In the genomic region with DNA sequence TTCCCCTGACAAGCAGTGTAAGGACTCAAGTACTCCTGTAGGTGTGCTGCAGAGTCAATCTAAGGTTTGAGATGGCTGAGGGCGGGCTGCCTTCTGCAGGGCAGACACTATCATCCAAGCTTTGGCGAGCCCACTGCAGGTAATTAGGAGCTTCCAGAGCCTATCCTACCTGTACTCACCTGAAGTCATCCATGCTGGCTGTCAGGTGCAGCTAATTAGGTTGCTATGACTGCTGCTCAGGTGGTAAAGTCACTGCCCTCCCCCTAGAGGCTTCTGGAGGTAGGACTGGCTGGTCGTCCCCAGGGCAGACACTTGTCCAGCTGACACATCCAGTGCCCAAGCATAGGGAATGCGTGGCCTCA, we compare ENCODE assay signal across 8 mouse cellular contexts. TPM values are rescaled to one million over a fixed set of nuclear protein-coding genes. Genes with fewer than 3 reads are reported as not detected.
DNase-seq lines count a peak whose midpoint lies in the region; ATAC-seq and TF ChIP-seq lines count a peak whose summit lies in the region.
"Had no signal": no experiment of that assay in that cellular context is flagged by ENCODE, and none has a peak within 500 bp of the region (broad histone marks: within the 10 kb centered on the region; RNA-seq: fewer than 3 reads in every experiment).

No protein-coding gene starts in this region.

- H3K9ac ChIP-seq in heart, postnatal 0 days (replicated peaks; ENCODE audit: low read depth, low read length), result no peak overlapping the region

- no peaks in the 10 kb centered on the region for H3K9me3 ChIP-seq in heart, postnatal 0 days (replicated peaks; ENCODE audit: control insufficient read depth, low read length)
- H3K9me3 ChIP-seq in midbrain, embryonic 10.5 days (replicated peaks), result no peaks in the 10 kb centered on the region

- peaks cover 48% of the 10 kb centered on the region for H3K36me3 ChIP-seq in heart, postnatal 0 days (replicated peaks; ENCODE audit: control insufficient read depth, insufficient read depth, low read length)
- peaks cover 58% of the 10 kb centered on the region for H3K36me3 ChIP-seq in midbrain, embryonic 10.5 days

- DNase-seq in 3T3-L1 (ENCODE audit: low read depth, low spot score) (peak; percentile 66), A20 (ENCODE audit: low read depth, low spot score) (peak; percentile 67)
- peak; percentile 58 to 69 for DNase-seq in cerebellum, postnatal 10 days
- DNase-seq in heart, postnatal 0 days (ENCODE audit: low spot score), result peak; percentile 34
- peak; percentile 66 to 77 for DNase-seq in kidney, postnatal 4 days
- DNase-seq in midbrain, embryonic 10.5 days (ENCODE audit: low spot score), result peak; percentile 57
- DNase-seq in thymus, postnatal 36 days, result peak; percentile 51 to 54

- no peak for TF ChIP-seq EP300 in heart, postnatal 0 days (IDR thresholded peaks at IDR 0.05; ENCODE audit: low read depth)

- H3K27ac ChIP-seq in heart, postnatal 0 days (ENCODE audit: low read depth), result 0 out of 2 replicates have a peak overlapping the region, but pooled peaks have one; percentile 7
- peak overlapping the region; percentile 29; the same call in 1 of the 2 replicates for H3K27ac ChIP-seq in midbrain, embryonic 10.5 days (replicated peaks)

- WGBS in heart, postnatal 0 days, result 52% methylated on average over 4 of the region's 4 CpGs
- WGBS in midbrain, embryonic 10.5 days, result 56% methylated on average over 4 of the region's 4 CpGs

- H3K27me3 ChIP-seq in heart, postnatal 0 days (ENCODE audit: control insufficient read depth, insufficient read depth, low read length), result peaks cover 26% of the 10 kb centered on the region
- peaks cover 28% of the 10 kb centered on the region for H3K27me3 ChIP-seq in midbrain, embryonic 10.5 days (ENCODE audit: low read depth, poor library complexity, severe bottlenecking)

- peak; percentile 39 for ATAC-seq in heart, postnatal 0 days (ENCODE audit: insufficient read depth, low read depth)

- H3K4me3 ChIP-seq in heart, postnatal 0 days (ENCODE audit: low read depth, low read length), result no peak overlapping the region
- no peak overlapping the region for H3K4me3 ChIP-seq in midbrain, embryonic 10.5 days

- H3K4me1 ChIP-seq in heart, postnatal 0 days (ENCODE audit: control insufficient read depth, insufficient read depth), result no peaks in the 10 kb centered on the region
- peaks cover 45% of the 10 kb centered on the region for H3K4me1 ChIP-seq in midbrain, embryonic 10.5 days

- TF ChIP-seq CTCF in heart, postnatal 0 days (IDR thresholded peaks at IDR 0.05; ENCODE audit: low read depth), result peak; percentile 41

- no peak overlapping the region for H3K4me2 ChIP-seq in heart, postnatal 0 days (ENCODE audit: low read depth, low read length)

RNA-seq across cellular contexts. Expression of a gene that starts 28.5 kb away (rescaled TPM):
- total RNA-seq in heart, postnatal 0 days (2014; rRNA removed; ENCODE audit: low replicate concordance), result 38.4 and 59.5 TPM in 2 replicates
- polyA plus RNA-seq in heart, postnatal 0 days (2015; fragmentation: Nextera tagmentation; extraction: Ambion mirVana), result 2.6 and 2.7 TPM in 2 replicates
- 14.9 and 17.2 TPM in 2 replicates for polyA plus RNA-seq in midbrain, embryonic 10.5 days (2016; fragmentation: Nextera tagmentation; extraction: Ambion mirVana)

RNA-seq across cellular contexts. Expression of a gene that starts 32.0 kb away (rescaled TPM):
- 53.5 and 90.6 TPM in 2 replicates for total RNA-seq in heart, postnatal 0 days (2014; rRNA removed; ENCODE audit: low replicate concordance)
- 81.7 and 88.9 TPM in 2 replicates for polyA plus RNA-seq in heart, postnatal 0 days (2015; fragmentation: Nextera tagmentation; extraction: Ambion mirVana)
- polyA plus RNA-seq in midbrain, embryonic 10.5 days (2016; fragmentation: Nextera tagmentation; extraction: Ambion mirVana), result 200 and 220 TPM in 2 replicates

RNA-seq across cellular contexts. Expression of a gene that starts 59.3 kb away (rescaled TPM):
- total RNA-seq in heart, postnatal 0 days (2014; rRNA removed; ENCODE audit: low replicate concordance), result not detected in 2 replicates
- 0.25 and 0.33 TPM in 2 replicates for polyA plus RNA-seq in heart, postnatal 0 days (2015; fragmentation: Nextera tagmentation; extraction: Ambion mirVana)
- 3.2 and 3.6 TPM in 2 replicates for polyA plus RNA-seq in midbrain, embryonic 10.5 days (2016; fragmentation: Nextera tagmentation; extraction: Ambion mirVana)
- total RNA-seq: heart, postnatal 36 days had no signal
